Mouse (Mus musculus) liver, embryonic 14.5 days (tissue): ENCODE measurements around the gene Gm28043.

ENCODE experiments used
- CTCF ChIP-seq: IDR thresholded peaks from 2 replicates; pipeline ENCODE4 v1.5.1; 2016; ENCODE audit warnings: antibody characterized with exemption, low read depth, control low read depth
- EP300 ChIP-seq: IDR thresholded peaks from 2 replicates; pipeline ENCODE4 v1.6.1; 2016; ENCODE audit warnings: antibody characterized with exemption, low read depth

DNA sequence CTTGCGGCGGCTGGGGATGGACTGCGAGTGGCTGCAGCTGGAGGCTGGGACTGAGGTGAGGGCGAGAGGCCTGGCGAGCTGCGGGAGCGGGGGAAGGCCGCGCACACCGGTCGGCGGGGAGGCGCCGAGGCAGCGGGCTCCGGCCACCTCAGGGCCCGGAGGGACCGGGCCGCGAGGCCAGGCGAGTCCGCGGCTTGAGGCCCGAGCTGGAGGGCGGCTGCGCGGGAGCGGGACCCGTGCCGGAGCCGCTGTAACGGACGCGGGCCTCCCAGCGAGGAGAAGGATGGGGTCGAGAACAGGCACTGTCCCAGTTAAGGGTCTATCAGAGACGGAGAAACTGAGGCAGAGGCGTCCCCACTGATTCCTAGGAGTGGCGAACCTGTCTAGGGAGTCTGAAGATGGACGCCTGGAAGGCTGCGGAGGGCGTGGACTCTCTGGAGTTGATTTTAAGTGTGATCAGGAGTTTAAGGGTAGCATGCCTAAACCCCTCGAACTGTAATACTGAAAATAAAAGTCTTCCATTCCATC lies 412 bp downstream of the Gm28043 start:
- no peak for TF ChIP-seq EP300
- no peak for TF ChIP-seq CTCF
